Mouse (Mus musculus): Measurements from ENCODE around the gene Srpk3. TPM values are rescaled to one million over a fixed set of nuclear protein-coding genes. Genes with fewer than 3 reads are reported as not detected.
A peak's percentile ranks its signal among the peaks of the same experiment; 100 is the strongest.
"Not testable (repeated sequence)": the region's sequence is repeated elsewhere in the genome, so short reads cannot be mapped to it uniquely, and the experiment has no call there.

The Srpk3 gene
- 1.9 and 4.4 TPM in 2 replicates for polyA plus RNA-seq (2015; fragmentation: Nextera tagmentation; extraction: Ambion mirVana)

- 39% methylated on average over 9 of the region's 9 CpGs for WGBS
- peak; percentile 54; the same call in 1 of the 2 replicates for ATAC-seq
- H3K27ac ChIP-seq (ENCODE audit: low read depth, low read length) = no peak within 1 kb of the TSS
These were observed at the start of gene Srpk3 for GRCm38 (mm10) chrX:73774168-73774760. Gene Srpk3 (plus strand): TSS chrX:73774405.

DNA sequence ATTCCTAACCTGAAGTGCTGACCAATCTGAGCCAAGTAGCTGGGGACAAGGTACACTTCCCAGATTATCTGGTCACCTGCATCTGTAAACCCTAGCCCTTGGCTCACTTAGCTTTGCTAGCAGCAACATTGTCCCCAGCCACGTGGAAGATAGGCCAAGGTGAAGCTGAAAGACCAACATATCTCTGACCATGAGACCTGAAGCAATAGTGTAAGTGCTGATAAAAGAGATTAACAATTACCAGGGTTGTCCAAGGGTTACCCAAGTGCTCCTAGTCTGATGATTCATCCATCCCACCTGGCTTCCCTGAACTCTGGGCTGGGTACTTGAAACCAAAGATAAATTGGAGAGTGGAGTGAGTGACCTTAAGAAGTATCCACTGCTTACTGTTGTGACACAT, 43.3 kb upstream of the Srpk3 start:
- Histone ChIP-seq H3K27me3 (replicated peaks; ENCODE audit: control insufficient read depth, insufficient read depth, low read length) (no peaks in the 10 kb centered on the region), H3K4me1 (ENCODE audit: control insufficient read depth, insufficient read depth, low read depth, low read length) (no peaks in the 10 kb centered on the region), H3K9me3 (ENCODE audit: control insufficient read depth, low read length) (no peaks in the 10 kb centered on the region), H3K4me2 (ENCODE audit: low read length) (no peak overlapping the region), H3K9ac (ENCODE audit: low read depth, low read length) (no peak overlapping the region), H3K27ac (ENCODE audit: low read depth, low read length) (no peak overlapping the region), H3K36me3 (ENCODE audit: control insufficient read depth, insufficient read depth, low read length) (0 out of 2 replicates have a peak, but pooled peaks cover 4% of the 10 kb centered on the region), H3K4me3 (ENCODE audit: low read length) (no peak overlapping the region)
- no peak for ATAC-seq
- WGBS = 46% methylated on average over 1 of the region's 1 CpGs

More at GRCm38 (mm10) chrX:73774168-73774760, at the start of gene Srpk3:
- H3K9me3 ChIP-seq (ENCODE audit: control insufficient read depth, low read length) = no peaks in the 10 kb centered on the region
- no peak within 1 kb of the TSS for H3K4me3 ChIP-seq (ENCODE audit: low read length)
- H3K27me3 ChIP-seq (replicated peaks; ENCODE audit: control insufficient read depth, insufficient read depth, low read length) = no peaks in the 10 kb centered on the region
- no peaks in the 10 kb centered on the region for H3K4me1 ChIP-seq (ENCODE audit: control insufficient read depth, insufficient read depth, low read depth, low read length)
- H3K36me3 ChIP-seq (ENCODE audit: control insufficient read depth, insufficient read depth, low read length) = peaks cover 5% of the 10 kb centered on the region; the same call in 1 of the 2 replicates
- no peak within 1 kb of the TSS for H3K4me2 ChIP-seq (ENCODE audit: low read length)
- no peak within 1 kb of the TSS; the same call in 1 of the 2 replicates for H3K9ac ChIP-seq (ENCODE audit: low read depth, low read length)

- ATAC-seq = no peak
- no peaks in the 10 kb centered on the region for H3K4me1 ChIP-seq (ENCODE audit: control insufficient read depth, insufficient read depth, low read depth, low read length)
- no peak overlapping the region for H3K9ac ChIP-seq (ENCODE audit: low read depth, low read length)
- no peaks in the 10 kb centered on the region for H3K27me3 ChIP-seq (replicated peaks; ENCODE audit: control insufficient read depth, insufficient read depth, low read length)
- H3K36me3 ChIP-seq (ENCODE audit: control insufficient read depth, insufficient read depth, low read length) = no peaks in the 10 kb centered on the region
- H3K27ac ChIP-seq (ENCODE audit: low read depth, low read length) = no peak overlapping the region
- WGBS = no CpG with 5 or more reads among the region's 1 CpGs
- no peaks in the 10 kb centered on the region for H3K9me3 ChIP-seq (ENCODE audit: control insufficient read depth, low read length)
- no peak overlapping the region for H3K4me3 ChIP-seq (ENCODE audit: low read length)
- H3K4me2 ChIP-seq (ENCODE audit: low read length) = no peak overlapping the region
These were observed 36.0 kb upstream of the Srpk3 start for GRCm38 (mm10) chrX:73738155-73738554.

- Histone ChIP-seq H3K36me3 (ENCODE audit: control insufficient read depth, insufficient read depth, low read length) (no peaks in the 10 kb centered on the region), H3K27me3 (replicated peaks; ENCODE audit: control insufficient read depth, insufficient read depth, low read length) (no peaks in the 10 kb centered on the region), H3K4me2 (ENCODE audit: low read length) (no peak overlapping the region), H3K4me3 (ENCODE audit: low read length) (no peak overlapping the region), H3K4me1 (ENCODE audit: control insufficient read depth, insufficient read depth, low read depth, low read length) (no peaks in the 10 kb centered on the region), H3K9ac (ENCODE audit: low read depth, low read length) (no peak overlapping the region), H3K9me3 (ENCODE audit: control insufficient read depth, low read length) (no peaks in the 10 kb centered on the region), H3K27ac (ENCODE audit: low read depth, low read length) (no peak overlapping the region)
- no peak for ATAC-seq
- 76% methylated on average over 5 of the region's 5 CpGs for whole genome bisulfite sequencing
These were observed 35.1 kb upstream of the Srpk3 start for GRCm38 (mm10) chrX:73739151-73739550.

DNA sequence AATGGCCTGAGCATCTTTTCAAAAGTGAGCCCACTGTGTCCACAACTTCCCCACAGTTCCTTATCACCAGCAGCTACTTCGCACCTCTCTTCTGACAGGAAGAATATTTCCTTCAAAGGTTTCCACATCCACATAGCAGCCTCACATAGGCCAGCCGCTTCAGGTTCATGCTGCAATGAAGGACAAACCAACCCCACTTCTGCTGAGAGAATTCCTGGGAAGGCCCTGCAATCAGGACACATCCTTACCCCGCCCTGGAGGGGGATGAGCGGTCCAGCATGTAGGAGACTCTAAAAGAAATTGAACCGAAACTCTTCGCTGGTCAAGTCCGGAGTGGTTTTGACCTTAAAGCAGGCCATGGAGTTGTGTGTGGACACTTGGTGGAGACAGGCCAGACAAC, 34.4 kb upstream of the Srpk3 start:
- 95% methylated on average over 7 of the region's 7 CpGs for WGBS
- H3K27ac ChIP-seq (ENCODE audit: low read depth, low read length); H3K4me2 ChIP-seq (ENCODE audit: low read length); H3K27me3 ChIP-seq (replicated peaks; ENCODE audit: control insufficient read depth, insufficient read depth, low read length); H3K4me1 ChIP-seq (ENCODE audit: control insufficient read depth, insufficient read depth, low read depth, low read length); H3K4me3 ChIP-seq (ENCODE audit: low read length); H3K9me3 ChIP-seq (ENCODE audit: control insufficient read depth, low read length); ATAC-seq; H3K36me3 ChIP-seq (ENCODE audit: control insufficient read depth, insufficient read depth, low read length); H3K9ac ChIP-seq (ENCODE audit: low read depth, low read length): not testable (repeated sequence)

DNA sequence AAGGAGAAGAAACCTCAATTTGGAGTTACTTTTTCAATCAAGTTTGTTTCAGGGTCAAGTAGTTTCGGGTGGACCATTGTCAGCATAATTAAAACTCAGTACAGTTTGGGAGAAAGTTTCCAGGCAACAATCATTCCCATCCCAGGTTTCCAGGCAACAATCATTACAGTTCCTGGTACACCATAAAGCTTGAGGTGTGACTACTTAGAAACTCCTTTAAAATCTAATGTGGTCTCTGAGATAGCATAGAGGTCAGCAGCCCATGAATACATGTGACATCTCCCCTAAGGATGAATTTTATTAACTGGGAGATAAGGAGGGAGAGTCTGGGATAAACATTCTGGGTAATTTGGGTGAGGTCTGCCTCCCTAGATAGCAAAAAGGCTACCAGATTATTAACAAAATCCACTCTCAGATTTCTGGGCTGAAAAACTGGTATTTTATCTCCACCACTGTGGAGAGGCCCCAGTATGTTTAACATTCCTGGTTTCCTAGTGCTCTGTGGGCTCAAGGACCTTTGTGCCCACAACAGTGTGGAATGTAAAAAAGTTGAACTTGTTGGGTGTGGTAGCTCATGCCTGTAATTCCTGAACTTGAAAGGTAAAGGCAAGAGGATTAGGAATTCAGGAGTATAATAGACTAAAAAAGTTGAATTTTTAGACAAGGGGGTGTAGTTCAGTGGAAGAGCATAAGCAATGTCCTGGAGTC, 29.3 kb upstream of the Srpk3 start:
- Histone ChIP-seq H3K27ac (ENCODE audit: low read depth, low read length) (no peak overlapping the region), H3K36me3 (ENCODE audit: control insufficient read depth, insufficient read depth, low read length) (no peaks in the 10 kb centered on the region)
- 83% methylated on average over 1 of the region's 1 CpGs for WGBS

DNA sequence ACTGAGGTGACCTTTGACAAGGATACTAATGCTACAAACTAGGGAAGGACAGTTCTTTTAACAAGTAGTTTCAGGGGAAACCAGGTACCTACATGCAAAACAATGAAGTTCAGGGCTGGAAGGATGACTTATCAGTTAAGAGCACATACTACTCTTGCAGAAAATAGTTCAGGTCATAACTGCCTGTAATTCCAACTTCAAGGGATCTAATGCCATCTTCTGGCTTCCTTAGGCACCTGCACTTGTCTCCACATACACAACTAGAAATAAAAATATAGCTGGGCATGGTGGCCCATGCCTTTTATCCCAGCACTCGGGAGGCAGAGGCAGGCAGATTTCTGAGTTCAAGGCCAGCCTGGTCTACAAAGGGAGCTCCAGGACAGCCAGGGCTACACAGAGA, 25.2 kb upstream of the Srpk3 start:
- no peaks in the 10 kb centered on the region for H3K36me3 ChIP-seq (ENCODE audit: control insufficient read depth, insufficient read depth, low read length)
- 94% methylated on average over 1 of the region's 1 CpGs for WGBS

More for the DNA sequence above, 29.3 kb upstream of the Srpk3 start:
- H3K9me3 ChIP-seq (ENCODE audit: control insufficient read depth, low read length) = no peaks in the 10 kb centered on the region
- no peak overlapping the region for H3K4me3 ChIP-seq (ENCODE audit: low read length)
- no peak overlapping the region for H3K9ac ChIP-seq (ENCODE audit: low read depth, low read length)
- ATAC-seq = no peak
- no peak overlapping the region for H3K4me2 ChIP-seq (ENCODE audit: low read length)
- H3K4me1 ChIP-seq (ENCODE audit: control insufficient read depth, insufficient read depth, low read depth, low read length) = no peaks in the 10 kb centered on the region
- H3K27me3 ChIP-seq (replicated peaks; ENCODE audit: control insufficient read depth, insufficient read depth, low read length) = no peaks in the 10 kb centered on the region

GRCm38 (mm10) chrX:73756334-73757140, 17.7 kb upstream of the Srpk3 start, which contains the start of gene Plxnb3:
Gene Plxnb3 (plus strand): TSS chrX:73757090.
- H3K36me3 ChIP-seq (ENCODE audit: control insufficient read depth, insufficient read depth, low read length) = no peaks in the 10 kb centered on the region
- H3K27ac ChIP-seq (ENCODE audit: low read depth, low read length) = no peak within 1 kb of the TSS
- H3K9me3 ChIP-seq (ENCODE audit: control insufficient read depth, low read length) = no peaks in the 10 kb centered on the region
- H3K9ac ChIP-seq (ENCODE audit: low read depth, low read length) = no peak within 1 kb of the TSS
- no peak within 1 kb of the TSS for H3K4me2 ChIP-seq (ENCODE audit: low read length)
- H3K4me1 ChIP-seq (ENCODE audit: control insufficient read depth, insufficient read depth, low read depth, low read length) = no peaks in the 10 kb centered on the region
- 64% methylated on average over 5 of the region's 5 CpGs for WGBS
- peak; percentile 63; the same call in 1 of the 2 replicates for ATAC-seq
- H3K4me3 ChIP-seq (ENCODE audit: low read length) = no peak within 1 kb of the TSS
- no peaks in the 10 kb centered on the region for H3K27me3 ChIP-seq (replicated peaks; ENCODE audit: control insufficient read depth, insufficient read depth, low read length)

More for the DNA sequence above, 25.2 kb upstream of the Srpk3 start:
- no peak overlapping the region for H3K4me3 ChIP-seq (ENCODE audit: low read length)
- no peaks in the 10 kb centered on the region for H3K27me3 ChIP-seq (replicated peaks; ENCODE audit: control insufficient read depth, insufficient read depth, low read length)
- H3K4me2 ChIP-seq (ENCODE audit: low read length) = no peak overlapping the region
- H3K4me1 ChIP-seq (ENCODE audit: control insufficient read depth, insufficient read depth, low read depth, low read length) = no peaks in the 10 kb centered on the region
- H3K27ac ChIP-seq (ENCODE audit: low read depth, low read length) = no peak overlapping the region
- no peaks in the 10 kb centered on the region for H3K9me3 ChIP-seq (ENCODE audit: control insufficient read depth, low read length)
- no peak for ATAC-seq
- H3K9ac ChIP-seq (ENCODE audit: low read depth, low read length) = no peak overlapping the region

All from hindbrain, embryonic 16.5 days (tissue).